Mouse (Mus musculus): Measurements from ENCODE around the gene Zmynd19. TPM values are rescaled to one million over a fixed set of nuclear protein-coding genes. Genes with fewer than 3 reads are reported as not detected.

Zmynd19 gene
- total and polyA plus RNA-seq, 3 experiments: 83.5 to 114 TPM; not detected in 1

DNA sequence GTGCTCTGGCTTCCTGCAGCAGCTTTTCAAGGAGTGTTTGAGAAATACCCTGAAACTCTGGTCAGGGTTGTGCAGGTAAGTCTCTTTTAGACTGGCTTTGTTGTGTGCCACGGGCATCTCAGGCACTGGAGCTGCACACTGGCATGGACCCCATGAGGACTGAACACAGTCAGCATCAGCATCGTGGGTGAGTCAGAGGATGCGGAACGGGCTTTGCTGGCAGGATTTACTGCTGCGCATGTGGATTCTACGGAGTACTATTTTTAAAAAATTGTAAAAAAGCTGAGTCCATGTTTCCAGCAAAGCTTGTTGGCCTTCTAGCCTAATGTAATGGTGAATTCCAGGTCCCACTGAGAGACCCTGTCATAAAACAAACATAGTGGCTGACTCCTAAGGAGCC is 45.7 kb downstream of the Zmynd19 start:
- no peak overlapping the region for H3K4me3 ChIP-seq (ENCODE audit: control insufficient read depth in 1 of 2, insufficient read depth in 1 of 2, low read depth in 2 of 2, low read length in 2 of 2)
- no peaks in the 10 kb centered on the region for H3K27me3 ChIP-seq (ENCODE audit: control insufficient read depth in 1 of 2, insufficient read depth in 2 of 2, low read length in 2 of 2)
- no peaks in the 10 kb centered on the region for H3K79me2 ChIP-seq (ENCODE audit: control insufficient read depth, insufficient read depth, low read length, poor library complexity)
- no peaks in the 10 kb centered on the region for H3K9me3 ChIP-seq (replicated peaks; ENCODE audit: insufficient read depth, low read length)
- H3K36me3 ChIP-seq (ENCODE audit: control insufficient read depth in 1 of 2, insufficient read depth in 2 of 2, low read length in 2 of 2): no peaks in the 10 kb centered on the region
- no peak for DNase-seq (ENCODE audit: low read depth, low spot score)
- H3K27ac ChIP-seq (ENCODE audit: control insufficient read depth, low read depth, low read length): no peak overlapping the region
- H3K9ac ChIP-seq (ENCODE audit: control insufficient read depth, low read depth, low read length, poor library complexity, severe bottlenecking): no peak overlapping the region
- TF ChIP-seq MYC (IDR thresholded peaks at IDR 0.05; ENCODE audit: low read depth, low read length): no peak
- no peak for TF ChIP-seq BHLHE40 (IDR thresholded peaks at IDR 0.05; ENCODE audit: borderline replicate concordance, low read depth, low read length)
- no peak for TF ChIP-seq POLR2AphosphoS2 (IDR thresholded peaks at IDR 0.05; ENCODE audit: low read length)
- TF ChIP-seq ZC3H11A (IDR thresholded peaks at IDR 0.05; ENCODE audit: low read depth, low read length): no peak
- TF ChIP-seq MAFK (IDR thresholded peaks at IDR 0.05; ENCODE audit: borderline replicate concordance, low read depth, low read length): no peak
- no peak for TF ChIP-seq SMC3 (IDR thresholded peaks at IDR 0.05; ENCODE audit: low read depth, low read length)
- no peak for TF ChIP-seq HCFC1 (IDR thresholded peaks at IDR 0.05; ENCODE audit: low read depth, low read length)
- H3K4me1 ChIP-seq (ENCODE audit: control insufficient read depth in 1 of 2, insufficient read depth in 2 of 2, low read length in 2 of 2): no peaks in the 10 kb centered on the region

GRCm38 (mm10) chr2:24996471-24996870 is 46.9 kb downstream of the Zmynd19 start:
- Histone ChIP-seq H3K27me3 (ENCODE audit: control insufficient read depth in 1 of 2, insufficient read depth in 2 of 2, low read length in 2 of 2) (no peaks in the 10 kb centered on the region), H3K36me3 (ENCODE audit: control insufficient read depth in 1 of 2, insufficient read depth in 2 of 2, low read length in 2 of 2) (no peaks in the 10 kb centered on the region), H3K9ac (ENCODE audit: control insufficient read depth, low read depth, low read length, poor library complexity, severe bottlenecking) (no peak overlapping the region), H3K27ac (ENCODE audit: control insufficient read depth, low read depth, low read length) (no peak overlapping the region), H3K79me2 (ENCODE audit: control insufficient read depth, insufficient read depth, low read length, poor library complexity) (no peaks in the 10 kb centered on the region), H3K4me3 (ENCODE audit: control insufficient read depth in 1 of 2, insufficient read depth in 1 of 2, low read depth in 2 of 2, low read length in 2 of 2) (no peak overlapping the region), H3K9me3 (replicated peaks; ENCODE audit: insufficient read depth, low read length) (no peaks in the 10 kb centered on the region), H3K4me1 (ENCODE audit: control insufficient read depth in 1 of 2, insufficient read depth in 2 of 2, low read length in 2 of 2) (no peaks in the 10 kb centered on the region)
- no peak for TF ChIP-seq CTCF (IDR thresholded peaks at IDR 0.05 in 2 of 3, conservative IDR thresholded peaks at IDR 0.05 in 1 of 3; ENCODE audit: control insufficient read depth in 1 of 3, insufficient read depth in 1 of 3, low read depth in 2 of 3, low read length in 3 of 3, poor library complexity in 1 of 3, severe bottlenecking in 1 of 3)
- no peak for TF ChIP-seq NELFE (IDR thresholded peaks at IDR 0.05; ENCODE audit: low read depth, low read length)
- no peak for TF ChIP-seq TCF12 (IDR thresholded peaks at IDR 0.05; ENCODE audit: low read depth, low read length)
- no peak for TF ChIP-seq POLR2A (IDR thresholded peaks at IDR 0.05; ENCODE audit: control insufficient read depth in 1 of 2, insufficient read depth in 1 of 2, low read depth in 1 of 2, low read length in 2 of 2, poor library complexity in 1 of 2)
- TF ChIP-seq MAZ (IDR thresholded peaks at IDR 0.05; ENCODE audit: low read depth, low read length): no peak
- no peak for TF ChIP-seq POLR2AphosphoS5 (IDR thresholded peaks at IDR 0.05; ENCODE audit: borderline replicate concordance, low read depth, low read length)
- TF ChIP-seq GATA1 (IDR thresholded peaks at IDR 0.05; ENCODE audit: low read depth, low read length): no peak
- no peak for TF ChIP-seq MAX (IDR thresholded peaks at IDR 0.05; ENCODE audit: low read length)
- no peak for TF ChIP-seq MYC (IDR thresholded peaks at IDR 0.05; ENCODE audit: low read depth, low read length)
- no peak for TF ChIP-seq UBTF (IDR thresholded peaks at IDR 0.05; ENCODE audit: borderline replicate concordance, insufficient read depth, low read depth, low read length)
- TF ChIP-seq MXI1 (IDR thresholded peaks at IDR 0.05; ENCODE audit: low read depth, low read length): no peak
- no peak for TF ChIP-seq ETS1 (IDR thresholded peaks at IDR 0.05; ENCODE audit: low read depth, low read length)
- TF ChIP-seq CHD1 (IDR thresholded peaks at IDR 0.05; ENCODE audit: low read depth, low read length): no peak
- TF ChIP-seq RAD21 (IDR thresholded peaks at IDR 0.05; ENCODE audit: low read depth, low read length): no peak
- no peak for TF ChIP-seq EP300 (IDR thresholded peaks at IDR 0.05; ENCODE audit: low read depth in 1 of 2, low read length in 2 of 2)
- TF ChIP-seq BHLHE40 (IDR thresholded peaks at IDR 0.05; ENCODE audit: borderline replicate concordance, low read depth, low read length): no peak
- TF ChIP-seq GABPA (IDR thresholded peaks at IDR 0.05; ENCODE audit: low read depth, low read length): no peak
- TF ChIP-seq ZNF384 (IDR thresholded peaks at IDR 0.05; ENCODE audit: low read depth, low read length): no peak
- TF ChIP-seq CHD2 (IDR thresholded peaks at IDR 0.05; ENCODE audit: low read length): no peak
- no peak for TF ChIP-seq ZMIZ1 (IDR thresholded peaks at IDR 0.05; ENCODE audit: low read depth, low read length)
- no peak for DNase-seq (ENCODE audit: low read depth, low spot score)
